Mouse (Mus musculus) lung, postnatal 4 days (tissue): Measurements from ENCODE around the gene Hmgcs1.
"Not testable (repeated sequence)": the region's sequence is repeated elsewhere in the genome, so short reads cannot be mapped to it uniquely, and the experiment has no call there.

Source experiments
- DNase-seq, 2 experiments: peaks; one replicate each; pipeline ENCODE4 v3.0.0; 2021

The Hmgcs1 gene

DNA sequence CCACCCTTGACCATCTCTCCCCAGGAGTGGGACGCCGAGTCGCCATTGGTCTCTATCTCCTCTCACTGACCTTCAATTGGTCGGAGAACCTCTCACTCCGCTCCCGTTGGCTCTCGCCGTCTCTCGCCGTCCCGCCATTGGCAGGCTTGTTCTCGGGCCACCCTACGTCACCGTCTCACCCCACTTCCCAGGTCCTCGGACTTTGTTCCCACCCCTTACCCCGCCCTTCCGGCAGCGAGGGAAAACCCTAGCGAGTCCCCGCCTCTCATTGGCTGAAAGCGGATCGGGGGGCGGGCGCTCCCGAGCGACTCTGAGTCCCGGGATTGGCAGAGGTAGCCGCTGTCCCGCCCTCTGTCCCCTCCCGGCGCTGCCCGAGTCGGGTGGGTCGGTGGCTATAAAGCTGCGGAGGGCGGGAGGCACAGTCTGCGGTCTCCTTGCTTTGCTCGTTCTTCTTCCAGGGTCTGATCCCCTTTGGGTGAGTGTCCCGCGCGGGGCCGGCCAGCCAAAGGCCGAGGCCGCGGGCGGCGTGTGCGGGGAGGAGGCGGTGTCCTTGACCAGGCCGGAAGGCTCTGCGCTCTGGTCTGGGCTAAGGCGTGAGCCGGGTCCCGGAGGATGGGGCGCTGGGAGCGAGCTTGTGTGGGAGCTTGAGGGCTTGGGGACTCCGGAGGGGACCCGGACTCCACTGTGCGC, at the start of gene Hmgcs1:
Gene Hmgcs1, plus strand, starts transcription at position 341 of the 690 bp plus-strand sequence.
- DNase-seq = peak; percentile 99 to 100

DNA sequence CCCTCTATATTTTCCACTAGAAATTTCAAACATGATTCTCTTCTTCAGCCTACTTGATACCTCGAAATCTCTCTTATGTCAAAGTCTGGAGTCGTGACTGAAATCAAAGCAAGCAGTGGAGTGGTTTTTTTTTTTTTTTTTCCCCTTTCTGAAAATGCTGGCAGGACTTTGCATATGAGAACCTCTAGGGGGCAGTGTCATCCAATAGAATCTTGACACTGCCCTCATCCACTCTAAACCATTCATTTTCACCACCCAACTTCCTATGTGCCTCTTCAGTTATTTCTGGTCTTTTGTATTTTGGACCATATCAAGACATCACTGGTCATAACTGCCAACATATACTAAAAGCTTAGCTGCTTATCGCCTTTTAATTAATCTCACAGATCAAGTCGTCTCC, 49.7 kb upstream of the Hmgcs1 start:
- DNase-seq = peak in 1 of 2 experiments; percentile 21

DNA sequence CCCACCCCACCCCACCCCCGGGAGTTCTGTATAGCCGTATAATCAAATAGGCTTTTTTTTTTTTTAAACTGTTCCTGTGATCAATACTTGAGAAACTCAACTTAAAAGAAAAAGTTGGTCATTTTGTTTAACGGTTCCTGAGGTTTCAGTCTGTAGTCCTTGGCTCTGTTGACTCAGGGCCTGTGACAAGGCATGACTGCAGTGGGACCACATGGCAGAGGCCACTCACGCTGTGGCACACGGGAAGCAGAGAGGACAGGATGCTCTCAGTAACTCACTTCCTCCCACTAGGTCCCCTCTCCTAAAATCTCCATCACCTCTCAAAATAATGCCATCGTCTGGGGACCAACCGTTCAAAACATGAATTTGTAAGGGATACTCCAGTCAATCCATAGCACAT, 49.0 kb upstream of the Hmgcs1 start:
- DNase-seq = no peak

DNA sequence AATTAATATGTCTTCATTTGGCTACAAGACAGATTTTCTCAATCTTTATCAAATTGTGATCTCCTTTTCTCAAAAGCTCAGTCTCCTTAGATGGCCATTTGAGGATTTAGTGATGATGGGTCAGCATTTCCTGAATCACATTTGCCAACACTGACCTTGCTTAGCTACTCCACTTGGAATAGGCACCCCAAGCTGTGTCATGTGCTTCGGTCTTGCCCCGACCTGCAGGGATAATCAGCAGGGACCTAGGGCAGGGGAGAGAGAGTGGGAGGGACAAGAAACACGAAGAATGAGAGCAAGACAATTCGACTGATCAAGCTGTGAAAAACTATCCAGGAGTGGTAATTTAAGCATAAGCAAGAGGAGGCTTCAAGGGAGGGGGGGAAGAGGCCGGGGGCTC, 45.4 kb upstream of the Hmgcs1 start:
- DNase-seq = no peak

DNA sequence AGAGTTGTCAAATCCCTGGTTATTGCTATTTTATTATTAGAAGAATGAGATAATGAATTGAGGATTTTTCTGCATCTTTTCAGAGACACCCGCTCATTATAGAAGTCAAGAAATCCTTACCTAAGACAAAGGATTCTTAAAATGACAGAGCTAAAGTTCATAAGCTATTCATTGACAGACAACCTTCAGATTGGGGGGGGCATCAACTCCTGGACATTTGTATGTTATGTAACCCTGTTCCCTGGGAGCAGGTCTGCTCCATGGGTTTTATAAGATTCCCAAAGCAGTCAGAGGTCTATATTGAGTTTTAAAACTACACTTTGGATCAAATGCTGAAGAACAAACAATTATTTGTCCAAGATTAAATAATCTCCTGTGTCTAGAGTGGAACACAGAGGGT, 43.7 kb upstream of the Hmgcs1 start:
- DNase-seq = no peak

DNA sequence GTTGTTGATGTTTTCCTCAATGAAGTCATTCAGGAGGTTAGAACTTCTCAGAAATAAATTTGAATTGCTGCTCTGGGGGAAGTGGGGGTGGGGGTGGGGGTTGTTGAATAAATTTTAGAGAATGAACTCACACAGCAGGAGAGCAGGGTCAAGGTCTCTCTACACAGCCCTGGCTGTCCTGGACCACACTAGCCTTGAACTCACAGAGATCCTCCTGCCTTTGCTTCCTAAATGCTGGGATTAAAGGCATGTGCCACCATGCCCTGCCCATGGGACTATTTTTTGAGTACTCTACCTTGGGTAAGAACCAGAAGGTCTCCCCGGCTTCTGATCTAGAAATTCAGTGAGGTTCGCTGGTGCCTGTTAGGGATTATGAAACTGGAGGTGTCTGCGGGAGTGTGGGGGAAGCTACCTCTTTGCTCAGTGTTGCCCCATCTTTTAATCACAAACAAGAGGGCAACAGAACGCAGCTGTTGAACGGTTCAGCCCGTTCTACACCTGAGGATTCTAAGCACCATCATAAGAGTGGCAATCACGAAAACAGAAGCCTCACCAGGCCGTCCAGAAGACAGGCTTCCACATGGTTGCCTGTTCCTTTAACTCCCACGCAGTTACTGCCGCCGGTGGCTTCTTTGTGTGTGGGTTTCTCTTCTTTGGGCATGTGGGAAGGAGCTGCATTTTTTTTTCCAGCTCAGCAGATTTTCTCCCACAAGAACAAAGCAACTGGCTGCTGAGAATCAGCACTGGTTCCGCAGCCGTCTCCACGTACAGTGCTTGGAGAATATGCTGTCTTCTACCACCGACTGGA, 41.1 kb upstream of the Hmgcs1 start:
- no peak for DNase-seq

DNA sequence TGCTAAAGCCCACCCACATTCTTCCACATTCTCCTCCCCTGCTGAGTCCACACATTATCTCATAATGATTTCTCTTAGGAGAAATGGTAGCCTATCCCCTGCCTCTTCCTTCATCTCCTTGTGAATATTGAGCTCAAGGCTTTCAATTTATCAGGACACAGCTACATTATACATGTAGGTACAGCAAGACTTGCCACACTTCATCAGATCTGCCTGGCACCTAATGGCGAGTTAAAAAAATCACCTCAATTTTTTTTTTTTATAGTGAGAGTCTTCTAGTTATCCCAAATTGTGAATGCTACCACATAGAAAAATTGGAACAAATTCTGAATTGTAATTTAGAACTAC, 40.5 kb upstream of the Hmgcs1 start:
- DNase-seq = no peak

DNA sequence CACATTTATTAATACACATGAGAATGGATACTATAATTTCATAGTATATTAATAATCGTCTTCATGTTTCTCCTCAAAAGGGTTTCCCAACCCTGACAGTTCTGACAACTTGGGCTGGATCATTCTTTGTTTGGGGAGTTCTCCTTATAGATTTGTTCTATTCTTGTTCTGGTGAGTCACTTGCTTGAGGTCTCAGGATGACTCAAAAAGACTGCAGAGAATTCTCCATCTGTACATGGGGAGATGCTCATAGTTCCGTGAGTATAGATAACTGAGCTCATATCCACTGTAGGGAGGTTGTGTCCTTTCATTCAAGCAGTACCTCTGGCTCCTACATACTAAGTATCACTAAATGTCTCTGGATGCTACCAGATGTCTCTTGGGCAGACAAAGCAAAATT, 35.4 kb upstream of the Hmgcs1 start:
- DNase-seq = no peak

DNA sequence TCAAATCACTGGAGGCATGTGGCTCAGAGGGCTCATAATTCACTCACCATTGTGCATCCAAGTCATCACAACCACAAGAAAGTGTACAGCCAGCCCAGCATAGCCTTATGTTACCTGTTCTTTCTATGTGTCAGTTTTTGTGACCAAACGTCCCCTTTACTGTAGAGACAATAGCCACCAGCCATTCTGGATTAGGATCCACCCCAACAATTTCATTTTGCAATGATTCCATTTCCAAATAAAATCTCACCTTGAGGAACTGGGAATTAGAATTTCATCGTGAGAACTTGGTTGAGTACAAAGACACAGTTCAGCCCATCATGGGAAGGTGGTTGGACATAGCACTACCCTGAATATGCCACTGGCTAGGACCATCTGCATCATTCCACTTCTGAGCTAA, 33.9 kb upstream of the Hmgcs1 start:
- DNase-seq = no peak

DNA sequence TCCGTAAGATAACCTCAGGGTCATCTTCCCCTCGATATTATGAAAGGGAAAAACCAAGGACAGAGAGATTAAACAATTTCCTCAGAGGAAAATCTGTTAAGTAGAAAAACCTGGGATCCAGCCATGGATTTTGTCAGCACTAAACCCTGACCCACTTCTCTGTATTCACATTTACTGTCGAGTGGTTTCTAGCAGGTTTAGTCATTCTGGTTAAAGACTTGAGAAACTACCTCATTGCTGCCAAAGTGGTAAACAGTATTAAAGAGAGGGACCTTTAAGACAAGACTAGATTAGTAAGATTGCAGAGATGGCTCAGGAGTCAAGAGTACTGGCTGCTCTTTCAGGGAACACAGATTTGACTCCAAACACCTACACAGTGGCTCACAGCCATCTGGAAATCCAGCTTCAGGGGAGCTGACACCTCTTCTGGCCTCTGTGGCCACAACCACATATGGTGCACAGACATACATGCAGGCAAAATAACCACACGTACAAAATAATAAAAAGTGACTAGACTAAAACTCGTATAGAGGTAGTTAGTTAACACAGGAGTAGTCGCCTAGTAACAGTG, 33.2 kb upstream of the Hmgcs1 start:
- no peak for DNase-seq

DNA sequence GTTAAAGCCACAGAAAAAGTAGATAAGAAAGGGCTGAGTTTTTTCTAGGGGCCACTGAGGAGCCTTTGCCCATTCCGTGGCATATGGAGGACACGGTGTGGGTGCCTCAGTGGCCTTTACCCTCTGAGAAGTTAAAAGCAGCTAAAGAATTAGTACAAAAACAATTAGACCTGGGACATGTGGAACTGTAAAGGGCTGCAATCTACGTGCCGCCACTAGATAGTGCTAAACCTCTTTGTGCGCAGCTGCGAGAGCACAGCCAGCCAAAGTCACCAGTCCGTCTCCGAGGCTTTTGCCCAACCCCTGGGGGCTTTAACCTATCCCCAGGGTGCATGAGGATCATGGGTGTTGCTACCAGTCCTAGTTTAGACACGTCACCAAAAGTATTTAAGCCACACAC, 28.8 kb upstream of the Hmgcs1 start:
- DNase-seq = peak; percentile 29 to 41

DNA sequence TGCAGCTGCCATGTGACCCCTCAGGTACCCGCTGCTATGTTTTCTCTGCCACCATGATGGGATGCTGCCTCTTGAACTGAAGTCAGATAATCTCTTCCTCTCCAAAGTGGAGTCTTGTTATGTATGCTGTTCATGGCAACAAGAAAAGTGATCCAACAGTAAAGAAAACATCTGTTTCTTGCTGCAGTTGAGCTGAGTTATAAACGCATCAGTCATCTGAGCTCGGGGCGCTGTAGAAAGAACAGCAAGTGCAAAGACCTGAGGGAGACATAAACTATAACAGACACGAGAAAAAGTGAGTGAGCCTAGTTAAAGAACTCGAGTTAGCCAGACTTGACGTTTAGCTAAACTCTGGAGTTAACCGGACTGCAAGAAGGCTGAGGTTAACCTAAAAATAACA, 11.4 kb upstream of the Hmgcs1 start:
- no peak for DNase-seq

DNA sequence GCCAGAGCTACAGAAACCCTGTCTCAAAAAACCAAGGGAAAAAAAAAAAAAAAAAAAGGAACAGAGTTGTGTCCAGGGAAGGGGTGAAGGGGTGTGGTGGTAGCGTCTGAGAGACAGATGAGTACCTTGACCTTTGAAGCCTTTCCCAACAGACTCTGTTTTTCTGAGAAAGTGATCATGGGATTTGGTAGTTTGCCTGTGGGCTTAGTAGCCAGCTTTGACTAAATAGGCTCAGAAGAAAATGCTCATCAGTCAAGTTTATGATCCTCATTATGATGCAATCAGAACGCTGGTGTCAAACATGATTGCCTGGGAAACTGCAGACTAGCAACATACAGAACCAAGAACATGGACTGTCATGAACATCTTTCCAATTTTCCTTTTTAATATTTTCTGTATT, 10.5 kb upstream of the Hmgcs1 start:
- no peak for DNase-seq

DNA sequence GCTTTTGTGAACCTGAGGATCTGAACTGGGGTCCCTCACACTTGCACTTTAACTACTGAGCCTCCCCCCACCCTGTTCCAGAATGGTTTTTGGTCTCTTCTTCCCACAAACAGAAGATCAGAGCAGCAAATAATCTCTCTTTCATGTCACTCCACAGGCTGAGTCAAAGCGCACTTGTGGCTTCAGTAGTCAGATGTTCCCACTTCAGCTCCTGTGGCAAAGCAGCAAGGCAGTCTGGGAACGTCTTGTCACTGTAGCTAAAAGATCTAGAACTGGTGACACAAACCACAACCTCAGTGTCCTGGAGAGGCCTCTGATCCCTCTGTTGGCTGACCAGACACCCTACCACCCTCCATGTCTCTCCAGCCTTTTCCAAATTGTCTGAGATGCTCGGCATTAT, 9.0 kb upstream of the Hmgcs1 start:
- DNase-seq = no peak

DNA sequence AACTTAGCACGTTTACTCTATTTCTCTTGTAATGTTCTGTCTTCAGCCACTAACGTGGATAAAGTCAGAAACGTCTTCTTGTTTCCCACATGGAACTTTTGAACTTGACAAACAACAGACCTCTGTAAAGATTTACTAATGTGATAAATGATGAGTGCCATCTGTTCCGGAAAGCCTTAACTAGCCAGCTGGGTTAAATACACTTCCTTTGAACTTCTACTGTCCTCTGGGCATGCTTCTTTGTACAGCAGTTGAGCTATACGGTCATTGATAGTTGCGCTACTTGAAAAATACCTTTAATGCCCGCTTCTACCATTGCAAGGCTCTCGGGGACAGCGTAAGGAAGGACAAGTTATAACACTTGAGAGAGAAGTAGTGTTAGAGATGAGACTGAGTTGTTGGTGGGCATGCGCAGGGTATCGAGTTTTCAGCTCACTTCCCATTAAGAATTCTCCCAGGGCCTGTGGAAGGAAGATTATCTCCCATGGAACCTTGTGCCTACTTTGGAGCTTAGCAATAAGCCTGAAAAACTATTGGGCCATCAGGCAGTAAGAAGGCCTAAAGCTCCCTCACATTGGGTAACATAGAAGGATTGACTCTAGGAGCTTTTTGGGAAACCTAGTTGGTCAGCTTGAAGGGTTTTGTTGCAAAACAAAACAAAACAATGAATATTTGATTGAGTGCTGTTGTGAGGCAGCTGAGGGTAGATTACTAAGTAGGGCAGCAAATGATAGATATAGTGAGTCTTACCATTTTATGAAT, 5.6 kb upstream of the Hmgcs1 start:
- no peak for DNase-seq

DNA sequence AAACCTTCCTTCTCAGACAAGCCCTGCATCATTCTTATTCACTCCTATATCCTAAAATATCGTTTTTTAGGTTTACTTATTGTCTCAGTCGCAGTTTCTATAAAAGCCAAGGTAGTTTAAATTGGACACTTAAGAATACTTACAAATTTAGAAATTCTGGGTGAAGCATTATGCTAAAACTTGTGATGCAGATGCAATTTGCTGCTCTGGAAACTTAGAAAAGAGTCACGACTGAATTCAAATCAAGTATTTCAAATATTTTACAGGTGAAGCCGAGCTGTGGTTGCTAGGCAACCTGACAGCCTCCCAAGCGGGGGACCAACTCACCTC, 505 bp upstream of the Hmgcs1 start:
- DNase-seq = no peak

DNA sequence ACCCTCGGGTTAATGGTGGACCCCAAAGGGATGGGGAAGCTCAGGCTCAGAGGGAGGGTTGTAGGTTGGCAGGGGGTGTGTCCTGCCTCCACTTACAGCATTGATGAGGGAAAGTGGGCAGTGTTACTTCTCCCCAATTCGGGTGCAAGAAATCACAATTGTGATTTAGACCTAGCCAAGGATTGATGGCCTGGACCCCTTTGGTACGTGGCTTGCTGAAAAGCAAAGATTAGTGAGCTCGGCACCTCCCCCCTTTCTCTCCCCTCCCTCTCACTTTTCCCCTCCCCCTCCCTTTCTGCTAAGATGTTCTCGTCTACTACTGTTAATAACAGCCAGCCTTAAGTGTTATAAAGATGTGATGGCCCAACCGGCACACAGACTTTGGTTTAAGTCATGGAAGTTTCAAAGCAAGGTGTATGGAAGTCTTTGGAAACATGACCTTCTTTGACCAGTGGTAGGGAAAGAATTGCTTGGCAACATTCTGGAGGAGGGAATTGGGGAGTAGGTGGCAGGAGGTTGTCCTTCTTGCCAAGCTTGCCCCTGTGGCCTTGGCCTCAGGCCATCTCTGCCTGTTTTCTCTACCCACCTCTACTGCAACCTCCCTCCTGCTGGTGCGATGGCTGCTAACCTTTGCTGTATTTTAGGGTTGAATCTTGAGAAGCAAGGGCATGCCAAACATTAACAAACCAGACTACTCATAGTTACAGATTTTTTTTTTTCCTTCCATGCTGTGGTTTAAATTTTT, 869 bp downstream of the Hmgcs1 start:
- no peak for DNase-seq

DNA sequence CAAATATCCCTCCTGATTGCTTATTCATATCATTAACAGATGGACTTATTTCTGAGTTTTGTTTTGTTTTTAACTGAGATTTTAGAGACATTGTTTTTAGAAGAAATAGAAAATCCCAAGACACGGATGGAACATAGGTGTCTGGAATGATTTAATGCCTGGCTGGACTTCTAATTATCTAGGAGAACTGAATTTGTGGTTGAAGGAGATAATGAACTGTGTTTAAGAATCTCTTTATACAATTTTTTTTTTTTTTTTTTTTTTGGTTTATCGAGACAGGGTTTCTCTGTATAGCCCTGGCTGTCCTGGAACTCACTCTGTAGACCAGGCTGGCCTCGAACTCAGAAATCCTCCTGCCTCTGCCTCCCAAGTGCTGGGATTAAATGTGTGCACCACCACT, 1.8 kb downstream of the Hmgcs1 start:
- not testable (repeated sequence) for DNase-seq

DNA sequence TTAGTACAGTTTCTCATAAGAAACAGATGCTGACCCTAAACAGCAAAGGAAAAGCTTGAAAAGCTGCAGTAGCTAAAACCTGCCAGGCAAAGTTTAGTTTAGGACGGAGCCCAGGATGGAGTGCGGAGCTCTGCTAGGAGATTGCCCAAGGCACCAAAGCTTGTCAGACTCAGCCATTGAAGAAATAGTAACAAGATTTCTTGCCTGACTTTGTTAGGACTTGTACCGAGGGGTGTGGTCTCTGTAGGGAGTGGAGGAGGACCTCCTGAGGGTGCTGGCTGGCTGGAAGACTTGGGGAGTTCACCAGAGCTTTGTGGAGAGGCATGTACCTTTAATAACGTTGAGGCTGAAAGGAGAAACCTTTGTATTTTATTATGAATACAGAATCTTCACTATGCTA, 5.5 kb downstream of the Hmgcs1 start:
- no peak for DNase-seq

DNA sequence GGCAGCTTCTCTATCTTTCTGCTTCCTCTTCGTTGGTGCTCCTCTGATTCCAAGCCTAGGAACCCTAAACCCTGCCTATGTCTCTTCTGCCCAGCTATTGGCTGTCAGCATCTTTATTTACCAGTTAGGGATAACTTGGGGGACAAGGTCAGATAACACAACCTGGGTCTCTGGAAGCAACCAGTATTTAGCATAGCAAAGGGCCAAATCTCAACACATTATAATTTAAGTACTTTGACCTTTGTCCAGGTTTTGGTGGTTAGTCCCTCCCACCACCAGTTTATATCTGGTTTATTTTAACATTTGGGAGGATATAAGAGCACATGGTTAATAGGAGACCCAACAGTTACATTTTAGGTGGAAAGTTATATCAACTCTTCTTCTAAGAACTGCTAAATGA, 6.3 kb downstream of the Hmgcs1 start:
- no peak for DNase-seq

DNA sequence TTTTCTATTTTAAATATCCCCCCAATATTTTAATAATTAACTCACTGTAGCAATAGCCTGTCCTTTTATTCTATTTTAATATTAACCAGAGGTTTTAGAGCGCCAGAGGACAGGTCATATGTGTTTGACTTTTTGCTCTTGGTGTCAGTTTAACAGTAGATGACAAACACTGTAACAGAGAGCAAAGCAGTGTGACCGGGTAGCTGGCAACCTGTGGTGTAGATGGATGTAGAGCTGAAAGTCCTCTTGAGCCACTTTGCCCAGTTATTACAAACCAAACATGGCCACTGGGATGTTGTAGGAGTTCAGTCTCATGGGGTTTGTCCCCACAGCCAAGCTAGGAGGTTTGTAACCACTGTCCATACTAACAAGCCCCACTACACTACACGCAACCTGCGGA, 8.3 kb downstream of the Hmgcs1 start:
- no peak for DNase-seq

DNA sequence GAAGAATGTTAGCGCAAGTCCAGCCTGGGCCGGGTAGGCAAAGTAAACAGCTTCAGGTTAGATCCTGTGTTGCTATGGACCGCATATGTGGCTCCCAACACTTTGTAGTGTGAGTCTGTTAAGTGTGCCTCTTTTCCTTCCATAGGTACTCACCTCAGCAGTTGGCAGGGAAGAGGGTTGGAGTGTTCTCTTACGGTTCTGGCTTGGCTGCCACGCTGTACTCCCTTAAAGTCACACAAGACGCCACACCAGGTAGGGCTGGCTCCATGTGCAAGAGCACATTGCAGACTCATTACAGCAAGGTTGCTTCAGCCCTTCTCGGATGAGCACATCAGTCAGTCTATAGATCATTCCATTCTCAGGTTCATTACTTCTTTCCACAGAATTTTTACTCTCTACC, 14.1 kb downstream of the Hmgcs1 start:
- no peak for DNase-seq

DNA sequence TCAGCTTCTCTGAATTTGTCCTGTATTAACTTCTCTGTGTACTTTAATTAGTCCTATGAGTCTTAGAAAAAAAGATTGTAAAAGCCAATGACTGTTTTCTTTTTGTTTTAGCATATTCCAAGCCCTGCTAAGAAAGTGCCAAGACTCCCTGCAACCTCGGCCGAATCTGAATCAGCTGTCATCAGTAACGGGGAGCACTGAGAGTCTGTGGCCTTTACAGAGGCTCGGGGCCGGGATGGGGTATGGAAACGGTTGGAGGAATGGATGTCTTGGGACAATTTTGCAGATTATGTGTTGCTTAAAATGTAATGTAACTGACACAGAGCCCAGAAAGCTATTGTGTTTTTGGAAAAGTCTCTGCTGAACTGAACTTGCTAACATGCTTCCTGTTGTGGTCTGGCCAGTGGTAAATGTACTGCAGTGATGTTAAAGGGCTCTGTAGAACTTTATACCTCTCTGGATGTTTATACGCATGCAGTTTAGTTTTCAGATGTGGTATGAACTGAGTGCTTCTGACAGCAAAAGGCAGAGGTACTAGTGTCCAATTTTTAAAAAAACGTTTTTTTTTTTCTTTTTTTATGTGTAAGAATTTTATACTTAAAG, 16.2 kb downstream of the Hmgcs1 start:
- not testable (repeated sequence) for DNase-seq
